Mouse (Mus musculus) ES-CJ7 (cell line): ENCODE measurements around the gene Alk.

ENCODE experiments used
- DNase-seq: peaks from one replicate; pipeline ENCODE4 v3.0.0; 2011; ENCODE audit warnings: low read depth, low spot score

Alk gene

DNA sequence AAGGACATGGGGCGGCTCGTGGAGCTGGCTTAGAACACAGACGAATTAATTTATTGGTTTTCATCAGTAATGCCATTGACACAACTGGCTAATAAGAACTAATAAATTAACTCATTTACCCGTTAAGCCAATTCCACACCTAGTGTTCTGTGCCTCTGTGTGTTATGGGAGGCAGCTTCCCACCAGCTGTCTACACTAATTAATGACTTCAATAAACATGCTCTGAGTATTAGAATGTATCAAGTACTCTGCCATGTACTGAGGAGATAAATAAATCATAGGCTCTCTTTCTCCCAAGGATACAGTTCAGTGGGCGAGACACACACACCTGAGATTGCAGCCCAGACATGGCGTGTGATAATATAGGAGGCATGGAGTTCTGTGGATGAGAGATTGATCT, 723.1 kb downstream of the Alk start:
- DNase-seq, result no peak

DNA sequence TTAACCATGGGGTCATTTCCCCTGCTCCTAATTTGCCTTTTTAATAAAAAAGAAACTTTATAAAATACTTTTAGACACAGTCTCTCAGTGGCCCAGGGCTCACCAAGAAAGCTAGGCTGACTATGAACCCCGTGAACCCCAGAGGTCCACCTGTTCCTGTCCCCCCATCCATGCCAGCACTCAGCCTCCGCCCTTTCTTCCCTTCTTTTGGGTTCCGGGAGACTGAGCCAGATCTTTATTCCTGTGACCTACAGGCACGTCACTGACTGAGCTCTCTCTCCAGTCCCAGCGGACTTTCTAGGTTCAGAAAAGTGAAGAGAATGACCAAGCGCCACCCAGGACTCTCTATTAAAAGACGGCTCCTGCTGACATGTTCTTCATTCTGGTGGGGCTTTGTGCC, 728.9 kb downstream of the Alk start:
- no peak for DNase-seq

DNA sequence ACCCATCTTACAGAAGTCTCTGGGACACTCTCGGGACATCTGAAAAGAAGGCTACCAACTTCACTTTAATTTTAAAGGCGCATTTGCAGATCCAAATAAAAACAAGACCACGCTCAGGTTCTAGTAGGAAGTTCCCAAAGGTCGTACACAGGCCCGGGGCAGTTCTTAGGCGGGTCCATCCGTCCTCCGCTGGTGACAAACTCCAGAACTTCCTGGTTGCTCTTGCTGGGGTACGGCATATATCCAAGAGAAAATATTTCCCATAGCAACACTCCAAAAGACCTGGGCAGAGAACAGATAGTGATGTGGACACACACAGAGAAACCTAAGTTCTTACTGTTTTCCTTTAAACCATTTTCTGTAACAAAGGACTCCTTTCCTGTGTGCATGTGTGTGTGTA, 729.6 kb downstream of the Alk start:
- no peak for DNase-seq

DNA sequence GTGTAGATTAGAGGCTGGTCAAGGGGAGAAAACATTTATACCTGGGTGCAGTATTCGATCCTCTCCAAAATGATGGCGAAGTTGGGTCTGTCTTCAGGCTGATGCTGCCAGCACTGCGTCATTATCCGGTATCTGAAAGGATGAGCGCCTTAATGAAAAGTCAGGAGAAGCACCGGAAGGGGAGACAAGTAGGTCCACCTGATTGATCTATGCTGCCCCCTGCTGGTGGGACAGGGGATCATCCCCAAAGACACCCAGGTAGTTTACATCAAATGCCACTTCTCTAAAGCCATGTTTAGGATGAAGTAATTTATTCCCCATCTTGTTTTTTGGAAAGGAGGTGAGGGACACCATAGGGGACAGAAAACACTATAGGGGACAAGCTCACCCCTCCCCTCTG, 730.4 kb downstream of the Alk start:
- DNase-seq, result peak; percentile 85

DNA sequence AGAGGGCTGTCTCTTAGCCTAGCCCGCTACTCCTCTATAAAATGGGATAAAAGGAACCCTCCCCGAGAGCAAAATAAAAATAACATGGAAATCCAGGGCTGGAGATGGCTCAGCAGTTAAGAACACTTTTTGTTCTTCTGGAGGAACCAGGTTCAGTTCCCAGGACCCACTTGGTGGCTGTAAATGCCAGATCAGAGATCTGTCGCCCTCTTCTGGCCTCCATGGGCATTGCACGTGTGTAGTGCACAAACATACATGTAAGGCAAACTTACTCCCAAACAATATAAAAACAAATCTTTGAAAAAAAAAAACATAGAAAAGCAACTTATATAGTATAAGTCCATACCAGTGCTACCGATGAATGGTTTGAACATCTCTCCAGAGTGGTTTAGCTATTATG, 731.5 kb downstream of the Alk start:
- peak; percentile 75 for DNase-seq

DNA sequence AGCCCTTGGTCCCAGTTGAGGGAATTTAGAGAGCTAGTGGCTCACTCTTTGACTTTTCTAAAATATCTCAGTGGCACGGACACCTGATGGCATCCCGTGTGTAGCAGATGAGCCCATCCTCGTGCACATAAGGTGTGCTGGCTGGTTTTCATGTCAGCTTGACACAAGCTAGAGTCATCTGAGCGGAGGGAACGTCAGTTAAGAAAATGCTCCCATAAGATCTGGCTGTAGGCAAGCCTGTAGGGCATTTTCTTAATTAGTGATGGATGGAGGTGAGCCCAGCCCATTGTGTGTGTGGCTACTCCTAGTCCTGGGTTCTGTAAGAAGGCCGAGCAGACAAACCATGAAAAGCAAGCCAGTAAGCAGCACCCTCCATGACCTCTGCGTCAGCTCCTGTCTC, 732.4 kb downstream of the Alk start:
- no peak for DNase-seq

DNA sequence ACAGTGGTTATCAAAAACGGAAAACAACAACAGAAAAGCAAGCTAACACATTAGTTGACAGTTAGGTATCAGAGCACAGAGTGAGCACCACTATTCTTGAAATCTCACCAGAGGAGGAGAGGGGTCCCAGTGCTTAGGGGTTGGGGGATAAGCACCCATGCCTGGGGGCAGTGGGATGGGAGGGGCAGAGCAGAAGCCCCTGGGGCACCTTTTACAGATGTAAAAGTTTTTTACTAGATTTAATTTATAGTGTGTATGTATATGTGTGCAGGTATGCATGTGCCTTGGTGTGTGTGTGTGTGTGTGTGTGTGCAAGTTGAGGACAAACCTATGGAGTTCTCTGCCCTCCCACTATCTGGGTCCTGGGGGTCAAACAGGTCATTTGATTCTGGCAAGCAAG, 733.8 kb downstream of the Alk start:
- no peak for DNase-seq

DNA sequence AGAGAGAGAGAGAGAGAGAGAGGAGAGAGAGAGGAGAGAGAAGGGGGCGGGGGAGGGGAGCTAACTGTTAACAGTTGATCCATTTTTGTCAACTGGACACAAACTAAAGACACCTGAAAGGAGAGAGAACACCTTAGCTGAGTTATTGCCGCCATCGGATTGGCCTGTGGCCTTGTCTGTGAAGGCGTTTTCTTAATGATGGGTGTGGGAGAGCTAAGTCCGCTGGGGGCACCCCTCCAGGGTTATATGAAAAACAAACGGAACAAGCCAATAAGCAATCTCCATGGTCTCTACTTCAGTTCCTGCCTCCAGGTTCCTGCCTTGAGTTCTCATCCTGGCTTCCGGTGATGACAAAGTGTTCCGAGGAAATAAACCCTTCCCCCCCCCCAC, 734.2 kb downstream of the Alk start:
- no peak for DNase-seq

DNA sequence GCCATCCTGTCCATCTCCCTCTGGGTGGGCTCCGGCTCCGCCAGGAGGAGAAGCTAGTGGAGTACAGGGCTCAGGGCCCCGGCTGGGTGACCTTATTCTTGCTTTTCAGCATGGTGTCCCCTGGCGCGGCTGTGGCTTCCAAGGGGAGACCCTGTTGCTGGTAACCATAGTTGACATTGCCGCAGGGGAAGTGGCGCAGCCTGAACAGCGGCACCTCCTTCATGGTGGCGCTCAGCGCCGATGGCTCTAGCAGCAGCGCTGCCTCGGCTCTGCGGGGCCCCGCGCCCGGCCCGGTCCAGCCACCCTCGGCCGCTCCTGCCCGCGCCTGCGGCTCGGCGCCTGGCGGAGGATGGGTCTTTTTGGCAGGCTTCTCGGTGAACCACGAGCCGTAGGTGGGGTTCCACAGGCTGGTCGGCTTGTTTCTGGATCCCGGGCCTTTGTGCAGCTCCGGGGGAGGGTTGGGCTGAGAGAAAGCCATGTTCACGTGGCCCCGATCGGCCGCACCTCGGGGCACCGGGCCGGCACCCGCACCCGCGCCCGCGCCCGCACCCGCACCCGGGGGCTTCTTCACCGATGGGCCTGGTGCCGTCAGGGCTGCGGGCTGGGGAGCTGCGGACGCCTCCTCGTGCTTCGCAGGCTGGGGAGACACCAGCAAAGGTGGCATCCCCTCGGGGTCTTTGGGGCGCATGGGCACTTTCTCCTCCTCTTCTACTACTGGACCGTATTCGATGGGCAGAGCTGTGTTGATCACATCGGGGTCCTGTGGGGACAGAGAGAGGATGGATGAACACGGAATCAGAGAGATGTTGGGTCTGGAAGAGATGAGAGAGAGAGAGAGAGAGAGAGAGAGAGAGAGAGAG, 734.8 kb downstream of the Alk start:
- DNase-seq, result peak; percentile 25

DNA sequence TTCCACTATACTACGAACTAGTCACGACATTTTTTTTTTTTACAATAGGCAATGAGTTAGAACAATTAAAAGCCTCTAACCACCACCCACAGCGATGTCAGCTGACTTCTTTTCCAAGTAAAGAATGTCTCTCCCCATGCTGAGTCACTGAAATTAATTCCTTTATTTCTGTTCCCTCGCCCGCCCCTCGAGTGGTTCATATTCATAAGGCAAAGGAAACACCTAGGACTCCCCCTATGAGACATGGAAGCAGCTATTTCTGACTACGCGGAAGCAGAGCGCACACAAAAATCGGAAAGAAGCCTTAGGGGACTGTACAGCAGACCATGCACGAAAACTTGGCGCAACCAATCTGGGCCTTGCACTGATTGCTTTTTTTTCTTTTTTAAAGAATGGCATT, 735.6 kb downstream of the Alk start:
- no peak for DNase-seq

DNA sequence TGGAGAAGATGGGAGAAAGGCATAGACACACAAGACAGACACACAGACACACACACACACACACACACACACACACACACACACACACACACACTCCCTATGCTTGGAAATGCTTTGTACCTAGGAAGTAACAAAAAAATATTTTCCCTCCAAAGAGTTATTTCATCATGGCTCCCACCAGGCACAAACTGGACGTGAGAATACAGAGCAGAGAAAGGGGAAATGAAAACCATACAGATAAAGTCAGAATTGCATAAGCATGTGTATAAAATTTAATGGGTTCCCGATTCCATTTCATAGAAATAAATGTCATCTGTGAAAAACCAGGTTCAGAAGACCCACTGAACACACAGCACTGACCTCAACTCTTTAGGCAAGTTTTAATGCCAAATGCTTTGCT, 736.5 kb downstream of the Alk start:
- DNase-seq, result no peak

DNA sequence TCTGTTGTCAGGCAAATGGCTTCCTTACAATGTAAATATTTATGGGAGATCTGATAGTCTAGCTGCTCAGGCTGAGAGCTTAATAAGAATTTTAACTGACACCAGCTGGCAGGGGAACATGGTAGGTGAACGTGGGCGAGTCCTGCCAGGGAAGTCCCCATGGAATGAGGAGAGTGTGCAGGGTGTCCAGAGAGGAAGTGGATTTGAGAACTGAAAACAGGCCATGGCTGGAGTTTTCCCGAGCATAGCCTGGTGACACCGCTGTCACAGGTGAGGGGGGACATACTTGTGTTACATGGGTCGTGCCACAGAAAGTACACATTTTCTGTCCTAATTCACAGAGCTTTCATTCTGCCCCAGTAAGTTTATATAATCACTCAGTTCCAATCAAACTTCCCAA, 739.0 kb downstream of the Alk start:
- no peak for DNase-seq

DNA sequence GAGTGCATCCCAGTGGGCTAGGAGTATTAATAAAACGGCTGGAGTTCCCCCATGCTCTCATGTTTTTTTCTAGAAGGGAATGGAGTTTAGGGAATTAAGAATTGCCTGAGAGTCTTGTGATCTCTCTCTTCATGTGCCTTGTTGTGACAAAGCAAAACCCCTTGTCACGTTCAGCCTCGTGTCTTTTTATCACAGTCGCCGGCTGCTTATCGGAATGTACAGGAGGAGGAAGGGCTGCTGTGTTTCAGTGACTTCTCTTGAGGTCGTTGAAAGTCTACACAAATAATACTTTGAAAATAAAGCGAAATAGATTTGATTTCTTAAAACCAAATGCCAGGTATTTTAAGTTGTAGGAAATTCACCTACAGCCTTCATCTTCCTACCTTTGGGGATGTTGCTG, 740.4 kb downstream of the Alk start:
- no peak for DNase-seq

DNA sequence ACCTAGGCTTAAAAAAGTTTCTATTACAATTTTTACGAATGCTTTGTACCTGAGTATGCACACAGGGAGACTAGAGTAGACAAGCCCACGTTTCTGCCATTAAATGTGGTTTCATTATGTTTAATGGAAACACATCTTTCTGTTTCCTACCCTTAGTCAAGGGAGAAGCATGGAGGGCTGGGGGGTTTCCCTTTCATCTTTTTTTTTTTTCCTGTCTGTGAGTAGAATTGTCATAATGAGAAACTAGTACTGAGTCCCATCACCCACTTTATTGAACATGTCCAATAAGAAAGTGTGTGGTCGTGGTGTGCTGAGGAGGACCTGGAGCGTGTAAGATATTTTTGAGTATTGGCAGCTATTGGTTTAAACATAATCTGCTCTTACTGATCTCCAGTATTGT, 741.5 kb downstream of the Alk start:
- no peak for DNase-seq

DNA sequence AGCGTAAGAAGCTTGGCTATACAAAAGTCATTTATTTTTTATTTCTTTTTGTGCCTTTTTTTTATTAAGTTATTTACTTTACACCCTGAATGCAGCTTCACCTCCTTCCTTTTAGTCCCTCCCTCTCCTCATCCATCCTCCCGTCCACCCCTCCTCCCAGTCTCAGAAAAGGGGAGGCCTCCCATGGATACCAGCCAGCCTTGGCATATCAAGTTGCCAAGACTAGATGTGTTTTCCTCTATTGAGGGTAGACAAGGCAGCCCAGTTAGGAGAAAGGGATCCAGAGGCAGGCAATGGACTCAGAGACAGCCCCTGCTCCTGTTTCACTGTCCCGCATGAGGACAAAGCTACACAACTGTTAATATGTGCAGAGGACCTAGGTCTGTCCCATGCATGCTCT, 742.2 kb downstream of the Alk start:
- no peak for DNase-seq

DNA sequence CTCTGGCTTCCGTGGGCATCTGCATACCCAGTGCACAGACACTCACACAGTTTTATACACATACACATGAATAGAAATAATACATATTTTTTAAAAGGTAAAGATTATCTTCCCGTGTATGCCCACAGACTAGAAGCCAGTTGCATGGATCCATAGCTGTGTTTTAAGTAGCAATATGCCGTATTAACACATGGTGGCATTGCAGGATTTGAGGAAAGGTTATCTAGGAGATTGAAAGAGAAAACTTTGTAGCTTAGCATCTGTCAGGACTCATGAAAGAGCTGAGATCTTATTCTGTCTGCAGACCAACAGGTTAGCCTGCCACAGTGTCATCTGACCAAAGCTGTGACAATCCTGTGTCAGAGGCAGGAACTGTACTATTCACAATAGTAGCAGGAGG, 772.5 kb downstream of the Alk start:
- no peak for DNase-seq

DNA sequence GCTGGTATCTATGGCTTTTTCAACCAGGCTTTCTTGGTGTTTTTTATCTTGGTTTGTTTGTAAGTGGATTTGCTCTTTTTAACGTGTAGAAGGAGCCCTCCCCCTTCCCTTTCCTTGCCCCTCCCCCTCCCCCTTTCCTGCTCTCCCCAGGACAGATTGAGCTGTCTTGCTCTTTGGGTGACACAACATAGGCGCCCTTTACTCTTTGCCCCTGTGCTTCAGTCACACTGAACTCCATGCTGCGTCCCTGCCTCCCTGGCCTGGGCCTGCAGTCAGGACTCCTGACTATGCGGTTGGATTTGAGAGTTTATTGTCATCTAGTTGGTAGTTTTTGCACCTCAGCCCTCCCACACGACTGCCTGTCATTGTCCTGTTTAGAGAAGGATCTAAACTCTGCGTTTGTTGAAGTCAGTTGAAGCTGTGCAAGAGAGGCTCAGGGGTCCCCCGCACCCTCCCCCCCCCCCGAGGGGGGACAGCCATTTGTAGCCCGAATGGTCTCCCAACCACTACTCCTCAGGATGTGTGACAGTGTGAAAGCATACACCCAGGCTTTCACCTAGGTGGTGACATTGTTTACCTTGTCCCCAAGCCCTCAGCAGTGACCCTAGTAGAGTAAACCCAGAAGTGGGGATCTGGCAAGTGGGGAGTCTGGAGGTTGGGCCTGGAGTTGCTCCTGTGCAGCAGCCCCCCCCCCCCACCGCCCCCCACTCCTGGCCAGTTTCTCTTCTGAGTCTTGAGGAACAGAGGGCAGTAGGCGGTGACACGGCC, 775.6 kb downstream of the Alk start:
- no peak for DNase-seq

DNA sequence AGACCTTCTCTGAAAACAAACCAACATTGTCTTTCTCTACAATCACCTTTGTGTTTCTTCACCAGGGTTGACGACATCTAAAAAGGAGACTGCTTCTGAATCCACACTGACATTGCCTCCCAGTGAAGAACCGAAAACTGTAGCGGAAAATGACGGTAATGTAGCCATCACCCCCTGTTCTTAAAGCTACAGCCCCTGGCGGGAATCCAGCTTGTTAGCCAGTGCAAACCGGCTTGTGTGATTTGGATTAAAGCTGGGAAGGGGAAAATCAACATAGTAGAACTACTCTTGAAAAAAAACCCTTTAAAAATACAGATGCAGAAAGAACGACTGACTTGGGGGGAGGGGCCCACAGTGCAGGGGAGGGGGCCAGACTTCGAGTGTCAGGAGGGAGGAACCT, 776.8 kb downstream of the Alk start:
- DNase-seq, result no peak

DNA sequence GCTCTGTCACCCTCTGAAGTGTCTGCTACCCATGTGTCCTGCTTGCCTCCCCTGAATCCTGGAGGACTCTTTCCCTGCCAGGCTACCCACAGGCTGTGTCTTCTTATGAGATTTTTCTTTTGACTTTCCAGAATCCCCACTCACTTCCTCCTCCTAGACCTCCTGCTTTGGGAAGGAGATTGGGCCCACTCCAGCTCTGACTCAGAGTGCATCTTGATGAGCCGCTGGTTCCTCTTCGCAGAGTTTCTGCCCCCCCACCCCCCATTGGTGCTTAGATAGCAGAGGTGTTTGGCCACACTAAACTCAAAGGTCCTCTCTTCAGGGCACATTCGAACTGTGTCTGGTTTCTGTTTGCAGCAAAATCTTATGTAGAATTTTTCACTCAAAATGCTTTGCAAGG, 777.8 kb downstream of the Alk start:
- no peak for DNase-seq

DNA sequence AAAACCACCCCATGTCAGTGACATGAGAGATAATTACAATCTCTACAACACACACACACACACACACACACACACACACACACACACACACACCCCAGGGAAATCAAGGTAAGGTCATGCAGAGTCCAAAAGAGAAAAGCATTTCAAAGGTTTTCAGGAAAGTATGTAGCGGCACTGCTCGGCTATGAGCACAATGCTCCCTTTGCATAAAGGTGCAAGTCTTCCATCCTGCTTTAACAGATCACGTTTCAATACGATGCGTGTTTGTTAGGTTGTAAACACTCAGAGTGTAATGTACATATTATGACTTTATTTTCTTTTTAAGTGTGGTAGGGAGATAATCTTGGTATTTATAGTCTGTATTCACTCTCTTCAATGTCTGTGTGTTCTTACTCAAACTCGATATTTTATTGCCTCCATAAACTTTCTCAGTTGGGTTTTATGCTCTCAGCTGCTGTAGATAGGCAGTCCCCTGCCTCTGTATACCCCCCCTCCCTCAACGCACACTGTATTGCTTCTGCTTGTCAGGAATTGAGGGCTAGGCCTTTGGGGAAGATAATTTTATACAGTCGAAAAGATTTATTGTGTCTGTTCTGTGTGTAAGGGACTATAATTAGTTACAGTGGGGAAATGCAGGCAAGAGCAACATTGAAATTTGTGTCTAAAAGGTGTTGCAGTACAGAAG, 780.7 kb downstream of the Alk start:
- DNase-seq, result no peak
